Mouse (Mus musculus): ENCODE results near the gene Ctsh.

Ctsh gene

GRCm38 (mm10) chr9:90113651-90114566 is 60.0 kb downstream of the Ctsh start:
- peak; percentile 93 for DNase-seq

GRCm38 (mm10) chr9:90114567-90115307 is 60.8 kb downstream of the Ctsh start, which contains the start of gene Morf4l1:
TSS of gene Morf4l1 (minus strand) at chr9:90114774.
- peak; percentile 98 for DNase-seq

- no peak for DNase-seq
Observed at GRCm38 (mm10) chr9:90115308-90115700, 61.4 kb downstream of the Ctsh start.

GRCm38 (mm10) chr9:90117234-90117633 is 63.3 kb downstream of the Ctsh start:
- no peak for DNase-seq

- no peak for DNase-seq
Observed at GRCm38 (mm10) chr9:90122246-90122740, 68.3 kb downstream of the Ctsh start.

GRCm38 (mm10) chr9:90124156-90124872 is 70.4 kb downstream of the Ctsh start:
- no peak for DNase-seq

- no peak for DNase-seq
Observed at GRCm38 (mm10) chr9:90124873-90125245, 70.9 kb downstream of the Ctsh start.
